Mouse (Mus musculus) spleen, adult 2 months (tissue): Measurements from ENCODE around the gene H2al1h.

Source experiments
- CTCF ChIP-seq: fragments of 200-500 bp; IDR thresholded peaks from 2 replicates; pipeline ENCODE4 v1.5.1; 2011; ENCODE audit warnings: mild to moderate bottlenecking, inconsistent platforms; ENCODE audit not compliant: insufficient read depth, insufficient read length, insufficient replicate concordance; ENCODE audit errors: extremely low read depth
- POLR2A ChIP-seq: fragments of 200-500 bp; IDR thresholded peaks from 2 replicates; pipeline ENCODE4 v1.6.1; 2011; ENCODE audit warnings: low read depth, low read length, inconsistent platforms

- TF ChIP-seq POLR2A (no peak), CTCF (no peak)
Measured at GRCm38 (mm10) chrX:11280741-11281140, 40.6 kb upstream of the H2al1h start.
